Mouse (Mus musculus): Measurements from ENCODE around the gene C1d.

- TF ChIP-seq CTCF (IDR thresholded peaks at IDR 0.05; ENCODE audit: control insufficient read depth, insufficient read depth, insufficient replicate concordance, low read depth, low read length): no peak
- TF ChIP-seq POLR2A (IDR thresholded peaks at IDR 0.05; ENCODE audit: control insufficient read depth, low read depth, low read length): no peak
Measured at GRCm38 (mm10) chr11:17215475-17215874, 41.9 kb upstream of the C1d start.
